Mouse (Mus musculus): ENCODE measurements around the gene Hdac11.
"Not testable (repeated sequence)": the region's sequence is repeated elsewhere in the genome, so short reads cannot be mapped to it uniquely, and the experiment has no call there.

Hdac11 gene

DNA sequence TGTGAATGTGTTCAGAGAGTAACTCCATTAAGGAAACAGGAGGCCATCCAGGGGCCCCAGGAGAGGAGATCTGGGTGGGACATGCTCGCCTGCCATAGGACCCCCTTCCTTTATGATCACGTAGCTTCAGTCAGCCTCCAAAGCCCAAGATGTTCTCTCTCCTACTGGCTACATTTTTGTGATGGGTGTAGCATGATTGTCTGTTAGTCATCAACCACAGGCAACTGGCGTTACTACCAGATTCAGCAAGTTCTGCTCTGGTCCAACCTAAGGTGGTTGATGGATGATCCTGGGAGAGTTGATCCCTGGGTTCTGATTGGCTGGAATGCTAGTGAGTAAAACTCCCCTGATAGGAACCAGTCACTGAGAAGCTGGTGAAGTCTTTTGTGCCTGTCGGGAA lies 46.1 kb downstream of the Hdac11 start:
- DNase-seq (ENCODE audit: low spot score in 2 of 2): no peak

DNA sequence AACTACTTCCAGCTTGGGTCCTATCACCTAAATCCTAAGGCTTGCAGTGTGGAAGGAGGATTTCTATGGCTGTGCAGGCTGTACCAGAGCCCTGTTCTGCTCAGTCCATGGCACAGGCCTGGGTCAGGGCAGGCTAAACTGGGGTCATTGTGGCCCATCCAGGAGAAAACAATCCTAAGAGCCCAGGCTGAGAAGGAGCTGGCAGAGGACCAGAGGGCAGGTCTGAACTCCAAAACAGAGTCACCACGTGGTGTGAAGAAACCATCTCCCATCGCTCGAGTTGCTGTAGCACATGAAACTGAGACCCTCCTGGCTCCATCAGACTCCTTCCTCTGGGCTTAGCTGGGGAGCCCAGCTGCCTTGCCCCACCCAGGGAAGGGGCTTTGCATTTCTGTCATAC lies 48.9 kb downstream of the Hdac11 start:
- no peak for DNase-seq (ENCODE audit: low spot score in 2 of 2)

GRCm38 (mm10) chr6:91205791-91206190 lies 49.3 kb downstream of the Hdac11 start:
- no peak for DNase-seq (ENCODE audit: low spot score in 2 of 2)

DNA sequence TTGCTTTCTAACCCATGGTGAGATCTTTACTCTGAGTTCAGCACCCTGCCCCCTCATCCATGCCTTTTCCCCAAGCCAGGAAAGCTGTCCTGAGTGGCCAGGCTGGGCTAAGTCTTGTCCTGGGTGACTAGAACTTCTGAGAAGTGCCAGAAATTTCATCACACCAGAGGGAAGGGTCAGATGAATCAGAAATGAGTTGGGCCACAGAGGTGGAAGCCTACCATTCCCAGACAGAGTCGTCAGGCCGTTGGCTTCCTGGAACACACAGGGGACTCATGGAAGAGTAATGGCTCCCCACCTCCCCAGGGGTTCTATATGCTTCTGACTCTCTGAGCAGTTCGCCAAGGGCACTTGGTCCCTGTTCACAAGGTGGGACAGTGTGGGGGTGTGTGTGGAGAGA lies 51.0 kb downstream of the Hdac11 start:
- DNase-seq (ENCODE audit: low spot score in 2 of 2): no peak

DNA sequence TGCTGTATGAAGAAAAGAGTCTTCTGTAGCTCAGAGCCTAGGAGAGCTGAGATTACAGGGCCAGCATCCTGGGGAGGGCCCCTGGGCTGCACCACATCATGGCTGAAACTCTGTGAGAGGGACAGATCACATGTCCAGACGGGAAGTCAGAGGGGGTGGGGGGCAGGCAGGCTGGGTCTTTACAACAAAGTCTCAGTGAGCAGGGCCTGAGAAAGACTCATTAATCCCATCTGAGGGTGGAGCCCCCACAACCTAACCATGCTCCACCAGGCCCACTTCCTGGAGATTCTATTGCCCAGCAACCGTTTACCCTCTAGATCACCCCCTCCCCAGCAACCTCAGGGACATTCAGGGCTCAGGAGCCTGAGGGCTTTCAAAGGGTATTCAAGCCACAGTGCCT lies 53.3 kb downstream of the Hdac11 start:
- DNase-seq (ENCODE audit: low spot score in 2 of 2): no peak

- no peak for DNase-seq (ENCODE audit: low spot score in 2 of 2)
These were observed 54.4 kb downstream of the Hdac11 start for GRCm38 (mm10) chr6:91210852-91211251.

- DNase-seq (ENCODE audit: low spot score in 2 of 2): not testable (repeated sequence)
These were observed 55.7 kb downstream of the Hdac11 start, which contains the start of gene Fbln2 for GRCm38 (mm10) chr6:91212155-91212554. Fbln2 (plus strand) TSS chr6:91212455.

DNA sequence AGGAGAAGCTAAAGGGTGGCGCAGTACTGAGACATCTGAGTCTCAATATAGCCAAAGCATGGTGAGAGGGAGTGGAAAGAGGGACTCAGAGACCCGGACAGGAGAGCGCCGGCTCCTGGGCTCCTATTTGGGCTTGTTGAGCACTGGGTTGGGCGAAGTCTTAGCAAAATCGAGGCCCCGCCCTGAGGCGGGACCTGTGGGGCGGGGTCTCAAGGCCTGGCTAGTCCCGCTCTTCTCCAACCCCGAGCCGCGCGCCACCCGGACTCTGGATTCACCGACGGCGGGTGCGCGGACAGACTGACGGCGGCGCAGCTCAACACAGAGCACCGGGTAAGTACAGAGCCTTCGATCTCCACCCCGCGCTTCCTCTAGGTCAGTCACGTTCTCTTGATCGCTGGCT lies 56.1 kb downstream of the Hdac11 start:
- no peak for DNase-seq (ENCODE audit: low spot score in 2 of 2)

DNA sequence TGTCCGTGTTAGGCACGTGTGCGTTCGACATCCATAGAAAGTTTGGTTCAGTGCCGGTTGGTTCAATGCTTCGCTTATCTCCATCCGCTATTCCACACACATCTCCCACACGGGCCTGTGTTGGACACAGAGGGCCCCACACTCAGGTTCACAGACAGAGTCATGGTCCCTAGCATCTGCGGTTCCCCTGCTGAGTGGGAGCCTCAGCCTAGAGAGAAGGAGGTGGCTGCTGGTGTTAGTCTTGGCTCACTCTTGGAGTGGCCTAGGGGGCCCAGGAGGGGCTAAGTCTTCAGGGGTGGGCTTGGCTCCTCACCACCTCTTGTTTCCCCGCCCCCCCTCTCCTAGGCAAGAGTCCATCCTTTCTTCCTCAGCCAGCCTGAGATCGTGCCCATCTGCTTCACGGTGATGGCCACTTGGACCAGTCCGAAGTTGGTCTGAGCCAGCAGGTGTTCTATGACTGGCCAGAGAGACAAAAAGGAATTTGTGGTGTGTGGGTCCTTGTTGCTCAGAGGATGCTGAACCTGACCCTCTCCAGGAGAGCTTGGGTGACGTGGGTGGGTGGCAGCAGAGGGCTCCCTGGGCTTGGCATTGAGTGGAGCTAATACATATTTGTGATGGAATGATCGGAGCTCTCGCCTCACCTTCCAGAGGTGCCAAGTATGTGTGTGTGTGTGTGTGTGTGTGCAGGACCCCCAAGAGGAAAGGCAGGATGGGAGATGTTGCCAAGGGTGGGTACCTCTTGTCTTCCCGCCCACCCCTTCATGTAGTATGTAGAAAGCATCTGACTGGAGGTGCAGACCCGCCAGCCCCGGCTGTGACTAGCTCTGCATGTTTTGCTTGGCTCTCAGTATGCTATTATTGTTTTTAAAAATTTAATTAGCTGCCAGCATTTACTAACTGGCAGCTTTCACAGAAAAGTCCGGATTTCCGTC lies 57.1 kb downstream of the Hdac11 start:
- no peak for DNase-seq (ENCODE audit: low spot score in 2 of 2)

DNA sequence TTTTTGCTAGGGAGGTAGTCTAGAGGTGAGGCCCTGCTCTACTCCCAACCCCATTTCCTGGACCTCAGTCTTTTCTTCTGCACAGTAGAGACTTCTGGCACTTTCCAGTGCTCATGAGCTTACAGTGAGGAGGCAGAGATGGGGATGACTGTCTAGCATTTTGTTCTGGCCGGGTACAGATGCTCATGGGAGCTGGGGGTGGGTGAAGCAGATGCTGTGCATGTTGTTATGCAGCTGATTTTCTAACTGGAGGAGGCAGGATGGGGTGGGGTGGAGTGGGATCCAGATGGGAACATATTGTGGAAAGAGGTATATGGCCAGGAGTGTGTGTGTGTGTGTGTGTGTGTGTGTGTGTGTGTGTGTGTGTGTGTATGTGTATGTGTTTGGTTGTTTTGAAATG lies 59.0 kb downstream of the Hdac11 start:
- no peak for DNase-seq (ENCODE audit: low spot score in 2 of 2)

DNA sequence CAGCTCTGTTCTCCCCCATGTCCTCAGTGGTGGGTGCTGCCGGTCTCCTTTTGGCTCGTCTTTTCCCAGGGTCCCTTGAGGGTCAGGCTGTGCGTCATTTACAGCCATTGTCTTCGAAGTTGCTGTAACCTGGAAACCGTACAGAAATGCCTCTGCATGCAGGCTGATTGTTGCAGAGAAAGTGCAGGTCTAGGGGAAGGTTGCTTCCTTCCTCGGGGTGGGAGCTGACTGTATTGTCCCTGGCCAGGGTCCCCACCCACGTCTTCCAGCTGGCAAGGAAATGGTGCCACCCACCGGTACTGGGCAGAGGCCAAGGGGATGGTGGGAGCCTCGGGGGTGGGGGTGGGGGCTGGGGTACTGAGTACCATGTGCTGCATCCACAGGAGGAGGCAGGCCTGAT lies 62.0 kb downstream of the Hdac11 start:
- DNase-seq (ENCODE audit: low spot score in 2 of 2): no peak

GRCm38 (mm10) chr6:91218871-91219270 lies 62.4 kb downstream of the Hdac11 start:
- DNase-seq (ENCODE audit: low spot score in 2 of 2): no peak

- no peak for DNase-seq (ENCODE audit: low spot score in 2 of 2)
These were observed 63.6 kb downstream of the Hdac11 start for GRCm38 (mm10) chr6:91220062-91220461.

DNA sequence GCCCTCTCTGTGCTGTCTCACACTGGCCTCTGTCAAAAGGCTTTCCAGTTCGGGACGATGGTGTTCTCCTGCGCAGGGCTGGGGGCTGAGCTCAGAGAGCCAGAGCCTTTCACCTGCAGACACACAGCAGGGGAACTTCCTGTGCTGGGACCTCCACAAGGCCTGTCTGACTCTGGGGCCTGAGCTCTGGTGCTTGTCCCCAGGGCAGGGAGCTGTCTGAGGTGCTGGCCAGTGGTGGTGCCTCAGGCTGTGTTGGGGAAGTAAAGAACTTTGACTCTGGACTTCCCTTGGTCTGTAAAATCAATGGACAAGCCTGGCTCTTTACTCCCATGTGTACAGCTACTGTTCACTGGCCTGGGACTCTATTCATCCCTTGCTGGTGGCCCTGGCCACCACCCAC lies 64.6 kb downstream of the Hdac11 start:
- DNase-seq (ENCODE audit: low spot score in 2 of 2): no peak

DNA sequence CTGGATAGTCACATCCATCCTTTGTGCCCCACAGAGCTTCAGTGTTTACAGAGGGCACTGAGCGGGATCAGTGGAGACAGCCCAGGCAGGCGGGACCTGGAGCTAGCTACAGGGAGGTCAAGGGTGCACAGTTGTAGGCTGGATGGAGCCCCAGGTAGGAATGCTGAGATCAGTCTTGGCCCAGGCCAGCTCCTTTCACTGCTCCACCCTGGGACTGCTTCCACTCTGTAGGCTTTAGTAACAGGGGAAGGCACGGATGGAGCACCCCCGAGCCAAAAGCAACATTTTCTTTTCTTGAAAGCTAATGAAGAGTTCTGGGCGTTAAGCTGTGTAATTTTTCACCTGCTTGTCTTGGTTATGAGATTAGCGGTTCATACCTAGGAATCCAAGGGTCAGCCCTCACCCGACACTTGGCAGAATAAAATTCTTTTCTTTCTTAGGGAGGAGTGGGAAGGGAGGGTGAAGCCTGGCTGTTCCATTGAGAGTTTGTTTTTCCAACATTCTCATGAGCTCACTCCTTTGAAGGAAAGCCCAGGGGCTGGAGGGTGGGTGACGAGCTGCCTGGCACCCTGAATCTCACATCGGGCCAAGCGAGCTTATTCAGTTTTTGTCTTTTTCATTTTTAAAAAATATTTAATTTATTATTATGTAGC lies 66.4 kb downstream of the Hdac11 start:
- no peak for DNase-seq (ENCODE audit: low spot score in 2 of 2)

Measured in frontal cortex, postnatal 25 days (tissue).